Mouse (Mus musculus): Measurements from ENCODE around the gene Rps6ka4. TPM values are rescaled to one million over a fixed set of nuclear protein-coding genes. Genes with fewer than 3 reads are reported as not detected.

The Rps6ka4 gene
- polyA plus RNA-seq, 1 experiment from 2014 or later = 28.3 TPM

DNA sequence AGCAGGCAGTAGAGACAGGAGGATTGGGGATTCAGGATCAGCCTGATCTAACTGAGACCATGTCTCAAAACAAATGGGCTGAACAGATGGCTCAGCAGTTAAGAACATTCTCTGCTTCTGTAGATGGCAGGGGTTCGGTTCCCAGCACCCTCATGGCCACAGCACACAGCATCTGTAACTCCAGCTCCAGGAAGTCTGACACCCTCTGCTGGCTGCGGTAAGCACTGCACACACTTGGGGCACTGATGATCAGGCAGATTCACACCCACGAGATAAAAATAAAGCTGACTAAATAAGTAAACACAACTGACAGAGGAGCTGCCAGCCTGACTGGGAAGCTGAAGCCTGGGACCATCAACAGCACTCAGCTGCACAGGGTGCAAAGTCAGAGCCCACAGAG, 25.5 kb downstream of the Rps6ka4 start:
- WGBS = 85% methylated on average over 3 of the region's 3 CpGs
- H3K27ac ChIP-seq (ENCODE audit: low read length) = no peak overlapping the region
- ATAC-seq (ENCODE audit: low FRiP score, low TSS enrichment) = no peak

DNA sequence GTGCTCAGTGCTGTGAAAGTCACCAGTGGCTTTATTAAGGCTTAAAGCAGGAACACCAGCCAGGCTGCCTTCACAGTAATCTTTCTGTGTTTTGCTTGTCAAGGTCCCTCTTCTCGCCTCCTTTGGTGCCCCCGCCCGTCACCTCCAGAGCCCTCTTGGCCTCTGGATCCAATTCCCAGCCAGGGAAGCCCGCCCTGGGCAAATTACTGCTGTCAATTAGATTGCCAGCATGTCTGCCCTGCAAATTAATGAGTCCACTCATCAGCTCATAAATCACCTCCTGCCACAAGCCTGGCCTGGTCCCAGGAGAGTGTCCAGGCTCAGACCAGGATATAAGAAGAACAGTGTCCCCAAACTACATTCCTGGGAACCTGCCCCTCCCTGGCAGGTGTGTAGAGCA, 26.1 kb downstream of the Rps6ka4 start:
- H3K4me1 ChIP-seq (ENCODE audit: insufficient read depth, low read length) = no peaks in the 10 kb centered on the region
- no peaks in the 10 kb centered on the region; the same call in 1 of the 2 replicates for H3K27me3 ChIP-seq (ENCODE audit: insufficient read depth, low read length)
- H3K36me3 ChIP-seq (ENCODE audit: insufficient read depth, low read length) = no peaks in the 10 kb centered on the region
- H3K4me2 ChIP-seq (replicated peaks; ENCODE audit: low read depth, low read length) = no peak overlapping the region
- ATAC-seq (ENCODE audit: low FRiP score, low TSS enrichment) = no peak
- H3K27ac ChIP-seq (ENCODE audit: low read length) = no peak overlapping the region
- H3K4me3 ChIP-seq (ENCODE audit: low read length) = no peak overlapping the region
- WGBS = 15% methylated on average over 4 of the region's 4 CpGs
- no peak overlapping the region for H3K9ac ChIP-seq (replicated peaks; ENCODE audit: low read length)
- H3K9me3 ChIP-seq (ENCODE audit: low read length) = 0 out of 2 replicates have a peak, but pooled peaks cover 2% of the 10 kb centered on the region

More for the DNA sequence above, 25.5 kb downstream of the Rps6ka4 start:
- 0 out of 2 replicates have a peak, but pooled peaks cover 2% of the 10 kb centered on the region for H3K9me3 ChIP-seq (ENCODE audit: low read length)
- H3K4me3 ChIP-seq (ENCODE audit: low read length) = no peak overlapping the region
- no peak overlapping the region for H3K4me2 ChIP-seq (replicated peaks; ENCODE audit: low read depth, low read length)
- no peaks in the 10 kb centered on the region for H3K36me3 ChIP-seq (ENCODE audit: insufficient read depth, low read length)
- H3K9ac ChIP-seq (replicated peaks; ENCODE audit: low read length) = no peak overlapping the region
- no peaks in the 10 kb centered on the region; the same call in 1 of the 2 replicates for H3K27me3 ChIP-seq (ENCODE audit: insufficient read depth, low read length)
- H3K4me1 ChIP-seq (ENCODE audit: insufficient read depth, low read length) = no peaks in the 10 kb centered on the region

Small RNA genes within 50 kb of the gene (microRNA-seq; reads per million reads assigned to microRNA genes)
- not detected for gene Mir5046

Other genes starting within 250 kb of the Rps6ka4 start
- gene Ccdc88b, start 17.6 kb upstream of the Rps6ka4 start, polyA plus RNA-seq (2015; fragmentation: Nextera tagmentation; extraction: Ambion mirVana) = 0.74 and 0.75 TPM in 2 replicates
- 141 and 145 TPM in 2 replicates for gene Trmt112, start 69.1 kb upstream of the Rps6ka4 start, polyA plus RNA-seq (2015; fragmentation: Nextera tagmentation; extraction: Ambion mirVana)
- 325 and 350 TPM in 2 replicates for gene Prdx5, start 69.5 kb upstream of the Rps6ka4 start, polyA plus RNA-seq (2015; fragmentation: Nextera tagmentation; extraction: Ambion mirVana)
- gene Esrra, start 81.2 kb upstream of the Rps6ka4 start, polyA plus RNA-seq (2015; fragmentation: Nextera tagmentation; extraction: Ambion mirVana) = 18.0 and 19.4 TPM in 2 replicates
- gene Catsperz, start 84.7 kb upstream of the Rps6ka4 start, polyA plus RNA-seq (2015; fragmentation: Nextera tagmentation; extraction: Ambion mirVana) = 3.4 and 3.7 TPM in 2 replicates
- gene Kcnk4, start 93.9 kb upstream of the Rps6ka4 start, polyA plus RNA-seq (2015; fragmentation: Nextera tagmentation; extraction: Ambion mirVana) = 0.42 and 0.71 TPM in 2 replicates
- 71.2 and 86.6 TPM in 2 replicates for gene Bad, start 101.2 kb upstream of the Rps6ka4 start, polyA plus RNA-seq (2015; fragmentation: Nextera tagmentation; extraction: Ambion mirVana)
- gene Gpr137, start 101.8 kb upstream of the Rps6ka4 start, polyA plus RNA-seq (2015; fragmentation: Nextera tagmentation; extraction: Ambion mirVana) = 29.5 and 30.4 TPM in 2 replicates
- gene Ppp1r14b, start 134.3 kb upstream of the Rps6ka4 start, polyA plus RNA-seq (2015; fragmentation: Nextera tagmentation; extraction: Ambion mirVana) = 51.5 and 53.8 TPM in 2 replicates
- gene Plcb3, start 135.8 kb upstream of the Rps6ka4 start, polyA plus RNA-seq (2015; fragmentation: Nextera tagmentation; extraction: Ambion mirVana) = 44.1 and 48.8 TPM in 2 replicates
- gene Fkbp2, start 139.9 kb upstream of the Rps6ka4 start, polyA plus RNA-seq (2015; fragmentation: Nextera tagmentation; extraction: Ambion mirVana) = 139 and 150 TPM in 2 replicates
- 25.1 and 37.3 TPM in 2 replicates for gene Vegfb, start 147.0 kb upstream of the Rps6ka4 start, polyA plus RNA-seq (2015; fragmentation: Nextera tagmentation; extraction: Ambion mirVana)
- 26.8 and 27.3 TPM in 2 replicates for gene Dnajc4, start 151.9 kb upstream of the Rps6ka4 start, polyA plus RNA-seq (2015; fragmentation: Nextera tagmentation; extraction: Ambion mirVana)
- gene Nudt22, start 155.5 kb upstream of the Rps6ka4 start, polyA plus RNA-seq (2015; fragmentation: Nextera tagmentation; extraction: Ambion mirVana) = 30.9 and 35.0 TPM in 2 replicates
- gene Trpt1, start 155.5 kb upstream of the Rps6ka4 start, polyA plus RNA-seq (2015; fragmentation: Nextera tagmentation; extraction: Ambion mirVana) = 12.6 and 13.1 TPM in 2 replicates
- 5.7 and 6.4 TPM in 2 replicates for gene Fermt3, start 178.8 kb upstream of the Rps6ka4 start, polyA plus RNA-seq (2015; fragmentation: Nextera tagmentation; extraction: Ambion mirVana)
- 305 and 314 TPM in 2 replicates for gene Stip1, start 199.3 kb upstream of the Rps6ka4 start, polyA plus RNA-seq (2015; fragmentation: Nextera tagmentation; extraction: Ambion mirVana)
- gene Macrod1, start 216.2 kb upstream of the Rps6ka4 start, polyA plus RNA-seq (2015; fragmentation: Nextera tagmentation; extraction: Ambion mirVana) = 15.6 and 16.4 TPM in 2 replicates